Mouse (Mus musculus) layer of hippocampus, adult 2 months (tissue): ENCODE results near the gene Pygo2. TPM values are rescaled to one million over a fixed set of nuclear protein-coding genes. Genes with fewer than 3 reads are reported as not detected.

Experiments
- DNase-seq, 2 experiments: peaks; one replicate each; pipeline ENCODE4 v3.0.0; 2022; ENCODE audit warnings: low spot score in 2 of 2
- H3K27ac ChIP-seq: fragments of 200-600 bp; 2 replicates; pipeline ENCODE4 v1.8.1; 2022
- H3K4me3 ChIP-seq: fragments of 200-600 bp; 2 replicates; pipeline ENCODE4 v1.8.1; 2022; ENCODE audit warnings: mild to moderate bottlenecking
- CTCF ChIP-seq: fragments of 200-600 bp; conservative IDR thresholded peaks from 2 replicates; pipeline ENCODE4 v1.8.1; 2022; ENCODE audit warnings: antibody characterized with exemption, mild to moderate bottlenecking, moderate library complexity
- total RNA-seq, 2 experiments: library from RNA; stranded (reverse); gene quantifications; 2 replicates each; pipeline ENCODE4 v1.2.3; 2021

The Pygo2 gene
- total RNA-seq, 2 experiments from 2014 or later = 55.5 to 61.9 TPM

DNA sequence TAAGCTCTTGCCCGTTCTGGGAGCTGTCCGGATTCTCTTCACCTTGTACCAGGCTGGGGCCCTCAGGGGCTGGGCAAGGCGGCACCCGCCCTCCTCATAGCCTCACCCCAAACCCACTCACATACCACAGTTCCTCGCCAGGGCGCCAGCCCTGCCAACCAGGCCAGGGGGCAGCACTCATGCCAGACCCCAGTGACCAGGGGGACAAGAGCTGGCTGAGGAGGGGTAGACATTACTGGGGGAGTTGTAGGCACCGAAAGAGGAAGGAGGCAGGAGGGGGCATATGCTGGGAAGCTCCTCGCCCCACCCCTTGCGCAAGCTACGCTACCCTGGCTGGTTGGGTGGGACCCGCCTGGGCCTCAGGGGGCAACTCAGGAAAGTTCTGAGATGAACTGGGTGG, 42.4 kb upstream of the Pygo2 start:
- TF ChIP-seq CTCF = no peak
- DNase-seq = no peak
- Histone ChIP-seq H3K27ac (peak overlapping the region; percentile 75), H3K4me3 (no peak overlapping the region)

- Histone ChIP-seq H3K27ac (peak overlapping the region; percentile 75), H3K4me3 (no peak overlapping the region)
- peak; percentile 55 to 61 for DNase-seq
- no peak for TF ChIP-seq CTCF
Observed at GRCm38 (mm10) chr3:89388134-89388881, 41.7 kb upstream of the Pygo2 start.

DNA sequence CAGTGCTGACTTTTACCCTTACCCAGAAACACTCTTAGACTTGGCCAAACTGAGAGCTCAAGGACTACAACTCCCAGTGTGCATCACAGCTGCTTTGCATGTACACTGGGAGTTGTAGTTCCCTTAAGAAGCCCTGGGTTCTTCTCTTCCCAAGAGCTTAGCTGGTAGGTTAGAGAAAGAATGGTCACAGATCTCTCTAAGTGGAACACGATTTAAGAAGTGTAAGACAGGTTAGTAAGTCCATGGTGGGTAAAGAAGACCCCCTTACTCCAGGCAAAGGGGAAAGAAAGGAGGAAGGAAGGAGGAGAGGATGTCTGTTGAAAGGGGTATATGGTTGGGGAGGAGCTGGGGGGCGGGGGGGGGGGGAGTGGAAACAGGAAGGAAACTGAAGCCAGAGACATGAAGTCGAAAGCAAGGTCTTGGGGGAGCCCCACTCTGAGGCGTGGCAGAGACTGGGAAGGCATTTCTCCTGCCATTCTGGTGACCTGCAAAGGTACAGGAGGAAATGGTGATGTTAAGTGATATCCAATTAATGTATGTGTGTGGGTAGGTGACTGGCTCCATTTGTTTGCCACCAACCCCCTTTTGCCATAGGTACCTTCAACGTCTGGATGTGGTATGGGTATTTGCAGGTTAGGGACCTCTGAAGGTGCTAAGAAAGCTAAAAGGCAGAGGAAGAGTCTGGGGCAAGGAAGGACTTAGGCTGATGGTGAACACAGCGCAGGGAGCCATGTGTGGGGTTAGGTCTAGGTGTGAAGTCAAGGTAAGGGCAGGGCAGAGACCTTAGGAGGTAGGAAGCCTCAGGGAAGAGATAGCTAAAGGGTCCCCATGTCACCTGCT, 40.9 kb upstream of the Pygo2 start:
- H3K4me3 ChIP-seq = no peak overlapping the region
- TF ChIP-seq CTCF = no peak
- DNase-seq = no peak
- H3K27ac ChIP-seq = peak overlapping the region; percentile 92

DNA sequence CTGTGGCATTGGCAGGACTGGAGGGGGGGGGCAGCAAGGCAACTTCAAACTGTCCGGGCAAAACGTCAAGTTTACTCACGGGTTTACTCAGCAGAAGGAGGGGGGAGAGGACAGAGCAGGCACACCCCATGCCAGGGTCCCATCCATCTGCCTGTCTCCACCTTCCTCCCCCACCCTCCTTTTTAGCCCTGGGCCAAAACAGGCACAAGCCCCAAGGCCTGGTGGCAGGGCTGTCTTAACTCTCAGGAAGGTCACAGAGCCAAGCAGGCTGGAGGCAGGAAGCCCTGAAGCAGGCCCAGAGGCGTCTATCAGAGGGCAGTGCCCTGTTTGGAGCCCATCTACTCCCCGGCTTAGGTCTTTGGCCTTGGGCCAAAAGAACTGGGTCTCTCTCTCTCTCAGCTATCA, 39.9 kb upstream of the Pygo2 start:
- peak overlapping the region; percentile 92 for H3K27ac ChIP-seq
- DNase-seq = no peak
- H3K4me3 ChIP-seq = no peak overlapping the region; the same call in 1 of the 2 replicates
- TF ChIP-seq CTCF = no peak

DNA sequence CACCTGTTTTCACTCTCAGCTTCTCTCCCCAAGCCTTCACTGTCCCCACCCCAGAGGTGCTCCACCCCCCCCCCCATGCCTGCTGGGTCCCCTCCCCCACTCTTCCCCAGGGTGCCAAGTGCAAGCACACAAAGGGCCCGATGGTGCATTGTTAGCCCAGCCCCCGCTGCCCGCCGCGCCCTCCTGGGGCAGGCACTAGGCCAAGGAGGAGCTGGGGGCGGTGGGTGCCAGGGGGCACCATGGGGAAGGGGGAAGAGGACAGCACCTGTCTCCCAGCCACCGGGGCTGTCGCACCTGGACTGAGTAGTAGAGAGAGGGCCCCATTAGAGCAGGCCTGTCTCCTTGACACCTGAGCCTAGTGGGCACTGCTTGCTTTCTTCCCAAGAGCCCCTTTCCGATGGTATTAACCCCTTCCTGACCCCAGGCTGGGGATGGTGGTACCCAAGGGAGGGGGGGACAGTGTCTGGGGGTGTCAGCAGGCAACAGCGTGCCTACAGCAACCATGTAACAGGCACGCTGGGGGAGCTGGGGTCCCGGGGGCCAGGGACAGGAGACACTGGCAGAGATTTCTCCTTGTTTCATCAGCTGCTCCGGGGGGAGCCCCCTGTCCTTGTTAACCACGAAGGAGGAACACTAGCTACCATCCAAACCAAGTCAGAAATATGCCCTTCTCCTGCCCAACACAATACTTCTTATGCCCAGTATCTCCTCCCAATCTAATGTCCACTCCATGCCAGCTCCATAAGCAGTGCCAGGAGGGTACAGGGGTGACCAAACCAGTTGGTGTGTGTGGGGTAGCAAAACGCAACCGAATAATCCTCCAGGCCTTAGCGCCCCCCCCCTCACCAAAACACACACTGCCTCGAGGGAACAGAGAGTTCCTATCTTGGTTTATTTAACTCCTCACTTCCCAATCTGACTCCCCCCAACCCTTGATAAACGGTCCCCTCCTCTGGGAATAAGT, 39.0 kb upstream of the Pygo2 start:
- no peak for TF ChIP-seq CTCF

DNA sequence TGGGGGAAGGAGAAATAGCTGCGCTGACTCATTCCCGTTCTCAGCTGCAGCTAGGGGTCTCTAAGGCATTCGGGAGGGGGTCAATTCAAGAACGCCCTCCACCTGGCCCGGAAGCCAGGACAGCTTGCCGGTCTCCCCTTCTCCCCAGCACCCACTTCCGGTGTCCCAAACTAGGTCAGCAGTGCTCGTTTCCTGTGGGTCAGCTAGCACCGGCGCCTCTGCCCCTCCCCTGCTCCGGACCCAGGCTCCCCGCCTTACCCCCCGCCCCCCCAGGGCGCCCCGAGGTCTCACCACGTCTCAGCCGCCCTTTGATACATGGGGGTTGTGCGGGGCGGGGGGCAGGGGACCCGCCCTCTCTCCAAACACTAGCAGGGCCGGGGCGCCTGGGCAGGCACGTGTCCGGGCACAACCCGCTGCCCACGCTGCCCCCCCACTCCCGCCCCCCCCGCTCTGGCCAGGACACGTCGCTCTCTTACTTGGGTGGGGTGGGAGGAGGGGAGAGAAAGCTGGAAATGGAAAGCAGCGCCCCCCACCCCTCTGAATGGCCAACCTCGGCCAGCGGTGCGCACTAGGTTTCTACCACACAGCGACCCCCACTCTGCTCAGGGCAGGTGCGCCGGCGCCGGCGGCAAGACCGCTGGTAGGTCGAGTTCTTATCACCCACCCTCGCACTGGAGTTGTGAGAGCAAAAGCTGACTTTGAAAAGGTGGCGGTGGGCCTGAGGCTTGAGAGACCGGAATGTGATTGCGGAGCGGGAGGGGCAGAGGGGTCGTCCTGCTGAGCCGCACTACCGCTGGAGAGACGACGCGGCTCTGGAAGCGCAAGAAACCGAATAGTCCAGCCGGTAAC, 38.1 kb upstream of the Pygo2 start:
- Histone ChIP-seq H3K27ac (peak overlapping the region; percentile 92), H3K4me3 (peak overlapping the region; percentile 66)
- DNase-seq = no peak
- TF ChIP-seq CTCF = no peak

More for the DNA sequence above, 39.0 kb upstream of the Pygo2 start:
- Histone ChIP-seq H3K27ac (peak overlapping the region; percentile 92), H3K4me3 (peak overlapping the region; percentile 66)
- no peak for DNase-seq

DNA sequence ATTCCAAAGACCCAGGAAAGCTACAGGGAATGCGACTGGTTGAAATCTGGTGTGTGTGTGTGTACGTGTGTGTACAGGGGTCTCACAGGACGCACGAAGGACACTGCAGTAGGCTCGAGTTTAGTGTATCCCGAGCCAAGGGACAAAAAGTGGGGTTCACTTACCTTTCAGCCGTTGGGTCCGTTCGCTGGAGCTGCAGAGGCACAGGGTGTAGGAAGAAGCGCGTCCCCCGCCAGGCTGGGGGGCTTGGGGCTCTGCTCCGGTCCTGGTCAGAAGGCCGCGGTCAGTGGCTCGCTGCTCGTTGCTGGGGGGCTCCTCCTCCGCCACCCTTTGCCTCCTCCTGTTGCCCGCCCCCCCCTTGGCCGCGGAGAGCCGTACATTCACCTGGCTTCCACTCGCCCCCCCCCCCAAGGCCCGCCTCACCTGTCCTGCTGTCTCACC, 37.1 kb upstream of the Pygo2 start:
- TF ChIP-seq CTCF = no peak
- Histone ChIP-seq H3K4me3 (peak overlapping the region; percentile 66), H3K27ac (peak overlapping the region; percentile 92)
- no peak for DNase-seq

- peak overlapping the region; percentile 94 for H3K27ac ChIP-seq
- TF ChIP-seq CTCF = no peak
- peak overlapping the region; percentile 70 for H3K4me3 ChIP-seq
- DNase-seq = peak; percentile 94 to 96
Observed at GRCm38 (mm10) chr3:89393605-89394004, 36.4 kb upstream of the Pygo2 start.

GRCm38 (mm10) chr3:89394006-89394893, 35.8 kb upstream of the Pygo2 start, which contains the start of gene Zbtb7b:
TSS of gene Zbtb7b (minus strand) at chr3:89394776.
- H3K4me3 ChIP-seq = peak within 1 kb of the TSS; percentile 70
- DNase-seq = peak; percentile 52 to 62
- peak within 1 kb of the TSS; percentile 94 for H3K27ac ChIP-seq
- peak; percentile 41 for TF ChIP-seq CTCF

DNA sequence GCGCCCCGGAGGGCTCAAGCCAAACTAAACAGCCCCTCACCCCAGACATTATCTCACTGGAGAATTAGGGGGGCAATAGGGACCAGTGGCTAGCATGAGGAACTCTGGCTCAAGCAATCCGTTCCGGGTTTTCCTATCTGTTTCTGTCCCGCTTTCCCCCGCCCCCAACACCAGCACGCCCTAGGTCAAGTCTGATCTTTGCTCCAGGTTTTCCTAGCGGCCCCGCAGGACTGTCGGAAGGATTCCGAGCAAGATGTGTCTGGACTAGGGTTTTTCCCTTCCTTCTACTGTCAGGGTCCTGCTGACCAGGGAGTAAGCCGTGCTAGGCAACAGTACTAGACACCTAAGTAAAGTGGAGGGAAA, 35.1 kb upstream of the Pygo2 start:
- peak; percentile 40 to 55 for DNase-seq
- TF ChIP-seq CTCF = no peak

GRCm38 (mm10) chr3:89395419-89395805, 34.6 kb upstream of the Pygo2 start:
- peak overlapping the region; percentile 94 for H3K27ac ChIP-seq
- TF ChIP-seq CTCF = no peak
- H3K4me3 ChIP-seq = peak overlapping the region; percentile 70
- DNase-seq = no peak

More for the DNA sequence above, 35.1 kb upstream of the Pygo2 start:
- Histone ChIP-seq H3K4me3 (peak overlapping the region; percentile 70), H3K27ac (peak overlapping the region; percentile 94)
